Mouse (Mus musculus) megakaryocyte, embryonic 14.5 days (primary cell): Measurements from ENCODE around the gene Mtfr2. TPM values are rescaled to one million over a fixed set of nuclear protein-coding genes. Genes with fewer than 3 reads are reported as not detected.

Source experiments
- H3K27me3 ChIP-seq: replicated peaks from 2 replicates; pipeline ENCODE3; 2012; ENCODE audit warnings: inconsistent platforms
- H3K36me3 ChIP-seq: replicated peaks from 2 replicates; pipeline ENCODE3; 2012; ENCODE audit warnings: low read length, inconsistent platforms, mixed read lengths
- H3K4me1 ChIP-seq: 2 replicates; pipeline ENCODE4 v1.6.1; 2012; ENCODE audit warnings: inconsistent platforms
- H3K4me3 ChIP-seq: replicated peaks from 2 replicates; pipeline ENCODE3; 2012; ENCODE audit warnings: moderate library complexity, mild to moderate bottlenecking, inconsistent platforms
- H3K9me3 ChIP-seq: 2 replicates; pipeline ENCODE4 v1.6.1; 2012; ENCODE audit warnings: inconsistent platforms
- FLI1 ChIP-seq: IDR thresholded peaks from 2 replicates; pipeline ENCODE4 v1.6.1; 2012; ENCODE audit warnings: low read length, inconsistent platforms, mixed read lengths
- GATA1 ChIP-seq: IDR thresholded peaks from 3 replicates; pipeline ENCODE4 v1.6.1; 2012; ENCODE audit warnings: mixed read lengths, low read length, inconsistent platforms, borderline replicate concordance
- polyA plus RNA-seq: library from polyadenylated mRNA; stranded (reverse); fragments of >175 nt; gene quantifications from 2 replicates; pipeline ENCODE4 v1.2.3, GENCODE M21; 2012; ENCODE audit warnings: low replicate concordance; ENCODE audit not compliant: insufficient read depth

The Mtfr2 gene
- polyA plus RNA-seq, 1 experiment: 1.5 TPM

GRCm38 (mm10) chr10:20314797-20315196 is 32.8 kb upstream of the Mtfr2 start:
- TF ChIP-seq FLI1 (no peak), GATA1 (no peak)
- Histone ChIP-seq H3K9me3 (no peaks in the 10 kb centered on the region), H3K36me3 (peaks cover 26% of the 10 kb centered on the region), H3K4me1 (peaks cover 46% of the 10 kb centered on the region), H3K4me3 (no peak overlapping the region), H3K27me3 (no peaks in the 10 kb centered on the region)

GRCm38 (mm10) chr10:20317466-20317865 is 30.1 kb upstream of the Mtfr2 start:
- Histone ChIP-seq H3K4me3 (peak overlapping the region; percentile 80), H3K36me3 (peaks cover 49% of the 10 kb centered on the region), H3K27me3 (no peaks in the 10 kb centered on the region), H3K4me1 (peaks cover 35% of the 10 kb centered on the region), H3K9me3 (no peaks in the 10 kb centered on the region)
- TF ChIP-seq GATA1 (no peak), FLI1 (no peak)

- Histone ChIP-seq H3K4me3 (no peak overlapping the region), H3K9me3 (no peaks in the 10 kb centered on the region), H3K27me3 (no peaks in the 10 kb centered on the region), H3K4me1 (peaks cover 21% of the 10 kb centered on the region), H3K36me3 (peaks cover 99% of the 10 kb centered on the region)
- no peak for TF ChIP-seq FLI1
- no peak for TF ChIP-seq GATA1
Measured at GRCm38 (mm10) chr10:20326226-20326625, 21.3 kb upstream of the Mtfr2 start.

GRCm38 (mm10) chr10:20331262-20331661 is 16.3 kb upstream of the Mtfr2 start:
- H3K27me3 ChIP-seq: no peaks in the 10 kb centered on the region
- peaks cover 100% of the 10 kb centered on the region for H3K36me3 ChIP-seq
- H3K9me3 ChIP-seq: no peaks in the 10 kb centered on the region
- peaks cover 4% of the 10 kb centered on the region; the same call in 1 of the 2 replicates for H3K4me1 ChIP-seq
- no peak overlapping the region for H3K4me3 ChIP-seq
- TF ChIP-seq FLI1 (no peak), GATA1 (no peak)

GRCm38 (mm10) chr10:20337872-20338271 is 9.7 kb upstream of the Mtfr2 start:
- TF ChIP-seq FLI1: no peak
- TF ChIP-seq GATA1: no peak
- H3K4me3 ChIP-seq: no peak overlapping the region
- no peaks in the 10 kb centered on the region for H3K27me3 ChIP-seq
- peaks cover 100% of the 10 kb centered on the region for H3K36me3 ChIP-seq
- H3K4me1 ChIP-seq: no peaks in the 10 kb centered on the region
- no peaks in the 10 kb centered on the region for H3K9me3 ChIP-seq

- TF ChIP-seq GATA1: no peak
- no peak for TF ChIP-seq FLI1
- Histone ChIP-seq H3K36me3 (peaks cover 61% of the 10 kb centered on the region), H3K4me1 (peaks cover 22% of the 10 kb centered on the region), H3K9me3 (no peaks in the 10 kb centered on the region), H3K4me3 (no peak overlapping the region), H3K27me3 (no peaks in the 10 kb centered on the region)
Measured at GRCm38 (mm10) chr10:20345736-20346135, 1.8 kb upstream of the Mtfr2 start.

- H3K27me3 ChIP-seq: no peaks in the 10 kb centered on the region
- H3K36me3 ChIP-seq: peaks cover 55% of the 10 kb centered on the region
- TF ChIP-seq FLI1: no peak
- no peak for TF ChIP-seq GATA1
- peak overlapping the region; percentile 95 for H3K4me3 ChIP-seq
- H3K9me3 ChIP-seq: no peaks in the 10 kb centered on the region
- peaks cover 35% of the 10 kb centered on the region for H3K4me1 ChIP-seq
Measured at GRCm38 (mm10) chr10:20348894-20349293, 1.3 kb downstream of the Mtfr2 start.

- Histone ChIP-seq H3K4me1 (peaks cover 13% of the 10 kb centered on the region), H3K27me3 (no peaks in the 10 kb centered on the region), H3K9me3 (no peaks in the 10 kb centered on the region), H3K36me3 (peaks cover 64% of the 10 kb centered on the region), H3K4me3 (no peak overlapping the region)
- TF ChIP-seq FLI1 (no peak), GATA1 (no peak)
Measured at GRCm38 (mm10) chr10:20361542-20362449, 14.2 kb downstream of the Mtfr2 start.

DNA sequence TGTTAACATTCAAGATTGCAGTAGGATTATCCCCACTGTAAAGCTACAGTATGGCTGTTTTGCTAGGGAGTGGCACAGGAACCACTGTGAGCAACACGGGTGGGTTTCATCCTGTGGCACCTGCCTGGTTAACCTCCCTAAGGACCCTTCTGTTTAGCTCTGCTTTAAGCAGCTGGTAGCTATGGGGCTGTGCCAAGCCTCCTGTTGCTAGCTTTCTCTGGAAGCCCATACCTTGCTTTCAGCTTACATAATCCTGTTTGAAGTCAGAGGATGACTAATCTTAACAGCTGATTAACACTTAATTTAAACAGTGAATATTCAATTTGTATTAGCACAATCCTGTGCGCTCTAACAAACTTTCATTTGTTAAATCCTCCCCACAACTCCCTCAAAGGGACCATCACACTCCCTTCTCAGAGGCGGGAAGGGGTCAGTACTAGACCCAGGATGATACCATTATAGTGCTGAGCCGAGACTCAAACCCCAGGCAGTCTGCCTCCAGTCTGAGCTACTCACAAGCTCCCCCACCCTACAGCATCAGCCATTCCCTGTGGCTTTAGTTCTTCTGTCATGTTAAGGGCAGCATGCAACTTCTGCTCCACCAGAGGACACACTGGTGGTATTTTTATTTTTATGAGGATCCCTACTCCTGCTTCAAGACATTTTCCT is 15.0 kb downstream of the Mtfr2 start:
- peaks cover 56% of the 10 kb centered on the region for H3K36me3 ChIP-seq
- TF ChIP-seq FLI1: no peak
- no peak for TF ChIP-seq GATA1

DNA sequence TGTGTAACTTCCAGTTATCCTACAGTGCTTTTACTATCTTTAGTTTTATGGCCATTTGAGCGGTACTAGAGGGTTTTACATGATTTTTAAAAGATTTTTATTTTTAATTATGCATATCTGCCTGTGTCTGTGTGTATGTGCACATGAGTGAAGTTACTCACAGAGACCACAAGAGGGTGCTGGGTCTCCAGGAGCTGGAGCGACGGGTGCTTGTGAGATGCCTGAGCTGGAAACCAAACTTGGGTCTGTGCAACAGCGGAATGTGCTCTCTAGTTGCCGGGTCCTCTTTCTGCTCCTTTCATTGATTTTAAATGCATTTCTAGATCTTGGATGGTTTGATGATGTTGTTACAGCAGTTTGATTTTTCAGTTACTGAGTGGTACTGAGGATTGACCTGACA is 24.5 kb downstream of the Mtfr2 start:
- Histone ChIP-seq H3K4me1 (no peaks in the 10 kb centered on the region; the same call in 1 of the 2 replicates), H3K9me3 (peaks cover 2% of the 10 kb centered on the region; the same call in 1 of the 2 replicates), H3K27me3 (peaks cover 2% of the 10 kb centered on the region), H3K36me3 (no peaks in the 10 kb centered on the region), H3K4me3 (no peak overlapping the region)
- TF ChIP-seq GATA1: no peak
- no peak for TF ChIP-seq FLI1

More for the DNA sequence above, 15.0 kb downstream of the Mtfr2 start:
- Histone ChIP-seq H3K9me3 (peaks cover 2% of the 10 kb centered on the region; the same call in 1 of the 2 replicates), H3K4me3 (no peak overlapping the region), H3K4me1 (peaks cover 13% of the 10 kb centered on the region), H3K27me3 (no peaks in the 10 kb centered on the region)
